Mouse (Mus musculus) spleen, adult 2 months (tissue): ENCODE measurements at regions not wholly inside any gene's neighbourhood (a gene's known extent, or its start where the extent isn't known, plus 50 kb on each side); places are given as distances from the start of the nearest gene placed in this dataset.

Experiments
- CTCF ChIP-seq: fragments of 200-500 bp; IDR thresholded peaks from 2 replicates; pipeline ENCODE4 v1.5.1; 2011; ENCODE audit warnings: mild to moderate bottlenecking, inconsistent platforms; ENCODE audit not compliant: insufficient read depth, insufficient read length, insufficient replicate concordance; ENCODE audit errors: extremely low read depth
- POLR2A ChIP-seq: fragments of 200-500 bp; IDR thresholded peaks from 2 replicates; pipeline ENCODE4 v1.6.1; 2011; ENCODE audit warnings: low read depth, low read length, inconsistent platforms

GRCm38 (mm10) chr10:98374684-98375083 is 539.5 kb upstream of the Atp2b1 start:
- TF ChIP-seq POLR2A = no peak
- no peak for TF ChIP-seq CTCF
